ENCODE assay signal across 12 mouse cellular contexts in the genomic region with DNA sequence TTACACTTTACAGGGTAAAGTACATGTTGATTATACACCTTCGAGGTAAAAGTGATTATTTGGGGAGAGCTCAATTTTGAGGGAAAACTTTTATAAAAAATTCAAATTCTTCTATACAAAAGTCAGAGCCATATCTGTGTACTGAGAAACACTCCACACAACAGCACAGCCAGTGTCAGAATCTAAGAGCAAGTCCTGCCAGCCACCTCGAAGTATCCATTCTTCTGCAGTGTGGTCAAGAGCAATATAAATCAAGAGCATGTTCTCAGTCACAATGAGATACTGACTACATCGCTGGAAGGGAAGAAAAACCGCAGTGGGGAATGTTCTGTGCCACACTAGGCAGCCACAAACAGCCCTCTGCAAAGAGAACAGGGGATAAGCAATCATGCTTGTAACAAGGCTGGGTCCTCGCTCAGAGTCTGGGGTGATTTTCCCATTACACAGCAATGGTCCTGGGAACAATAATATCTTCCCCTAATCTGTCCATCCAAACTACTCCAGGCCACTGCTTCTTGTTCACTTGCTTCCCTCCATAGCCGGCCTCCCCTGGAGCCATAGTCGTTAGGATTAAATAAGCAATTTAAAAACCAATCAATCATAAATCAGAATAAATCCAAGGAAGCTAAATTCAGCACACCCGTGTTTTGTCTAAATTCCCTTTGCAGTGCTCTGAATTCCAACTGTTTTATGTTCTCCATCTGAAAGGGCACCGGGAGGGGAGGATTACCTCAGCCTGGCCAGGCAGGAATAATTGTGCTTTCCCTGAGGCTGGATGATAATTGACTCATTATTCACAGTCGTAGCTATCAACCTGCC. TPM values are rescaled to one million over a fixed set of nuclear protein-coding genes. Genes with fewer than 3 reads are reported as not detected.
DNase-seq lines count a peak whose midpoint lies in the region; ATAC-seq lines count a peak whose summit lies in the region.
"Had no signal": no experiment of that assay in that cellular context is flagged by ENCODE, and none has a peak within 500 bp of the region (broad histone marks: within the 10 kb centered on the region; RNA-seq: fewer than 3 reads in every experiment).

No protein-coding gene starts in this region.

- H3K27ac ChIP-seq in forebrain, embryonic 13.5 days: peak overlapping the region; percentile 81

- peak; percentile 89 for ATAC-seq in forebrain, embryonic 13.5 days
- no peak for ATAC-seq in granulocyte monocyte progenitor cell, adult 5-6 weeks (replicated peaks; ENCODE audit: poor library complexity, severe bottlenecking)

- H3K4me1 ChIP-seq in forebrain, embryonic 13.5 days: peaks cover 30% of the 10 kb centered on the region

- H3K9ac ChIP-seq in forebrain, embryonic 13.5 days: no peak overlapping the region

- no peaks in the 10 kb centered on the region for H3K36me3 ChIP-seq in forebrain, embryonic 13.5 days (ENCODE audit: poor library complexity, severe bottlenecking)

- peak overlapping the region; percentile 35 for H3K4me2 ChIP-seq in forebrain, embryonic 13.5 days

- no peak overlapping the region for H3K4me3 ChIP-seq in forebrain, embryonic 13.5 days

- 4% methylated on average over 10 of the region's 10 CpGs for WGBS in forebrain, embryonic 13.5 days

- H3K9me3 ChIP-seq in forebrain, embryonic 13.5 days (replicated peaks): no peaks in the 10 kb centered on the region

- DNase-seq in Muller cell, postnatal 12 days (ENCODE audit: inconsistent ontology term): peak; percentile 91
- peak; percentile 50 for DNase-seq in cerebellum, adult 9-10 months
- DNase-seq in mesoderm, embryonic 11.5 days (ENCODE audit: low read depth, low spot score): peak; percentile 73
- DNase-seq in right cerebral cortex, postnatal 4 days: no peak
- no peak for DNase-seq in layer of hippocampus, adult 8-10 months (ENCODE audit: low spot score in 2 of 2)
- DNase-seq in right cerebral cortex, postnatal 36 days (ENCODE audit: low spot score in 2 of 2): no peak
- DNase-seq: lung, adult 2 months had no signal

- no peaks in the 10 kb centered on the region for H3K27me3 ChIP-seq in forebrain, embryonic 13.5 days

RNA-seq across cellular contexts. Expression of a gene that starts 32.3 kb away (rescaled TPM):
- polyA plus RNA-seq in forebrain, embryonic 13.5 days (2015; fragmentation: Nextera tagmentation; extraction: Ambion mirVana): not detected in 2 replicates
- 0.26 and 2.9 TPM in 2 replicates for total RNA-seq in granulocyte monocyte progenitor cell, adult 5-6 weeks (2014; fragmentation: Nextera tagmentation)
- 0.52 and 0.90 TPM in 2 replicates for total RNA-seq in granulocyte monocyte progenitor cell, adult 5-6 weeks (2017)
- total RNA-seq in layer of hippocampus, adult 8-10 months (2022): not detected
- total RNA-seq: gastrocnemius, postnatal 4 days; MEL had no signal
- polyA plus RNA-seq: large intestine, adult 2 months; lung, adult 2 months had no signal

RNA-seq across cellular contexts. Expression of a gene that starts 57.1 kb away (rescaled TPM):
- polyA plus RNA-seq in forebrain, embryonic 13.5 days (2015; fragmentation: Nextera tagmentation; extraction: Ambion mirVana): 0.06 and 0.08 TPM in 2 replicates
- not detected in 2 replicates for total RNA-seq in granulocyte monocyte progenitor cell, adult 5-6 weeks (2014; fragmentation: Nextera tagmentation)
- total RNA-seq in granulocyte monocyte progenitor cell, adult 5-6 weeks (2017): not detected in 2 replicates
- total RNA-seq in layer of hippocampus, adult 8-10 months (2022): under 1 TPM; 0.18 to 0.29 (median 0.25) TPM
- polyA plus RNA-seq: large intestine, adult 2 months had no signal

RNA-seq across cellular contexts. Expression of a gene that starts 57.1 kb away (rescaled TPM):
- 53.6 and 59.0 TPM in 2 replicates for polyA plus RNA-seq in forebrain, embryonic 13.5 days (2015; fragmentation: Nextera tagmentation; extraction: Ambion mirVana)
- 65.6 and 110 TPM in 2 replicates for total RNA-seq in granulocyte monocyte progenitor cell, adult 5-6 weeks (2014; fragmentation: Nextera tagmentation)
- total RNA-seq in granulocyte monocyte progenitor cell, adult 5-6 weeks (2017): 125 and 126 TPM in 2 replicates
- total RNA-seq in layer of hippocampus, adult 8-10 months (2022): 10 to 100 TPM; 31.8 to 39.8 (median 35.8) TPM

Comparison
In these comparisons a context has a peak if more than half of its experiments do, and no peak if none do; other contexts are left out.
1. DNase-seq: peak in Muller cell, postnatal 12 days (single experiment), cerebellum, adult 9-10 months (single experiment) and mesoderm, embryonic 11.5 days (single experiment); none in right cerebral cortex, postnatal 4 days (single experiment), layer of hippocampus, adult 8-10 months (0 of 2) and right cerebral cortex, postnatal 36 days (0 of 2).